Mouse (Mus musculus) liver, embryonic 14.5 days (tissue): ENCODE results near the gene Rabl2.

Source experiments
- CTCF ChIP-seq: IDR thresholded peaks from 2 replicates; pipeline ENCODE4 v1.5.1; 2016; ENCODE audit warnings: antibody characterized with exemption, low read depth, control low read depth
- EP300 ChIP-seq: IDR thresholded peaks from 2 replicates; pipeline ENCODE4 v1.6.1; 2016; ENCODE audit warnings: antibody characterized with exemption, low read depth

DNA sequence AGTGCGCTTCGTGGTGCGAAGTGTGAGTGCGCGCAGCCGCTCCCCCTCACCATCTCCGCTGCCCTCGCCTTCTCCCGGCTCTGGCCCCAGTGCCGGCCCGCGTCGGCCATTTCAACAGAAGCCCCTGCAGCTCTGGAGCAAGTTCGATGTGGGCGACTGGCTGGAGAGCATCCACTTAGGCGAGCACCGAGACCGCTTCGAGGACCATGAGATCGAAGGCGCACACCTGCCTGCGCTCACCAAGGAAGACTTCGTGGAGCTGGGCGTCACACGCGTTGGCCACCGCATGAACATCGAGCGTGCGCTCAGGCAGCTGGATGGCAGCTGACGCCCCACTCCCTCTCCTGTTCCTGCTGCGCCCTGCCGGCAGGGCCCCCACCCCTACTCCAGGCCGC, 33.7 kb downstream of the Rabl2 start:
- TF ChIP-seq EP300 (no peak), CTCF (no peak)
